Mouse (Mus musculus): ENCODE measurements around the gene Uqcrh.
A peak's percentile ranks its signal among the peaks of the same experiment; 100 is the strongest.

Uqcrh gene

DNA sequence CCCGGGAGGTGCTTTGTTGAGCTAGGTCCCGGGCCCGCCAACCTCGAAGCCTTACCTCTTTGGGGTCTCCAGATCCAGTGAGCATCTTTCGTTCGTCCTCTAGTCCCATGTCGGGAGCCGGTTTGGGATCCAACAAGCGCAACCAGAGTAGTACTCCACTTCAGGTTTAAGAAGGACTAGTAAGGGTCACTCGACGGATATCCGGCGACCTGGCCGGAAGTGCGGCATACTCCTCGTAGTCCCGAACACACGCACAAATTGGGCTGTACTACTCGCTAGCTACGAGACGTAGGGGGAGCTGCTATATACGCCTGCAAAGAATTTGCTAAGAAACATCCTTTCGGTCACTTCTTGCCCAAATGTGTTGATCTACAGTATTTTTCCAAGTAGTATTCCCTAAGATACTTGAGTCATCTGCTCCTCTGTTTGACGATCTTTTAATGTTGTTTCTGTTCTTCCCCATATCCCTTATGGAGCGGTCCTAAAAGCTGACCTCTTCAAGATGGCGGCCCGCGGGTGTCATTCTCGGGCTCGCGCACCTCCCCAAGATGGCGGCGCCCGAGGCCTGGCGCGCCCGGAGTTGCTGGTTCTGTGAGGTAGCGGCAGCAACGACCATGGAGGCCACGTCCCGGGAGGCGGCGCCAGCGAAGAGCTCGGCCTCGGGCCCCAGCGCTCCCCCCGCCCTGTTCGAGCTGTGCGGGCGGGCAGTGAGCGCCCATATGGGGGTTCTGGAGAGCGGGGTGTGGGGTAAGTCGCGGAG lies at the start of gene Uqcrh, which contains the start of gene Lrrc41:
TSS of gene Uqcrh (minus strand) at position 211 of the 760 bp plus-strand sequence.
TSS of gene Lrrc41 (plus strand) at position 409 of the 760 bp plus-strand sequence.
- DNase-seq = peak; percentile 97

DNA sequence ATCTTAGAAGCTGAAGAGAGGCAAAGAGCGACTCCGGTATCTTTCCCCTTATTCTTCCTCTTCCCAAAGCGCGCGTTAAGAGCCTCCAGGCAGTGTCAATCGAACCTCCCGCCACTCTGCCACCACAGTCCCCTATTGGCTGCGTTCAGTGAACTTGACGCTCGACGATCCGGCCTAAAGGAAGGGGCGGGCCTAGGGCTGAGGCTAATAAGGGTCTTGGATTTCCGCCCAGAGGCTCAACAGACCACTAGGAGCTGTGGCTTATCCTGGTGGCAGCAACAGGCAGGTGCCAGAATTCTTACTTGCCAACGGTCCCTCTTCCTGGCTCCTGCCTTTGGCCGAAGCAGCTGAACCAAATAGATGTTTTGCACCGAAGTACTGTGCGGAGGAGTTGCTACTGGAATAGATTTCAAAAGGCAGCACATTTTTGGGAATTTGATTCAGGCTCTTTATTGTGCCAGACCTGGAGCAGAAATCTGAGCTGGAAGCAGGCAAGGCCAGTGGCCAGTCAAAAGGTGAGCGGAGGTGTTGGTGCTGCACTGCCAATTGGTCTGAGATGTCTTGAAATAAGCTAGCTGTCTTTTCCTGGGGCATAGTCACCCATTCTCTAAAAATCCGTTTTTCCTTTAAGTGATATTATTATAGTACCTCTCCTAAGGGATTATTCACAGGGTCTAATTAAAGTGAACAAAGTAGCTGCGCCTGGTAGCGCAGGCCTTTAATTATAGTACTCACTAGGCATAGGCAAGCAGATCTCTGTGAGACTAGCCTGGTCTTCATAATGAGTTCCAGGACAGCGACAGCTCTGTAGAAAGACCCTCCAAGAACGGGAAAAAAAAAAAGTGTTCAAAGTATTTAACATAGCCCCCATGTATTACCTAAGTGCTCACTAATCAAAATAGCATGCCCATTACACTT lies 49.0 kb upstream of the Uqcrh start, which contains the start of the genes Rad54l and Pomgnt1:
TSS of gene Rad54l (minus strand) at position 89 of the 918 bp plus-strand sequence.
TSS of gene Pomgnt1 (plus strand) at position 239 of the 918 bp plus-strand sequence.
- DNase-seq = peak; percentile 93 to 95

DNA sequence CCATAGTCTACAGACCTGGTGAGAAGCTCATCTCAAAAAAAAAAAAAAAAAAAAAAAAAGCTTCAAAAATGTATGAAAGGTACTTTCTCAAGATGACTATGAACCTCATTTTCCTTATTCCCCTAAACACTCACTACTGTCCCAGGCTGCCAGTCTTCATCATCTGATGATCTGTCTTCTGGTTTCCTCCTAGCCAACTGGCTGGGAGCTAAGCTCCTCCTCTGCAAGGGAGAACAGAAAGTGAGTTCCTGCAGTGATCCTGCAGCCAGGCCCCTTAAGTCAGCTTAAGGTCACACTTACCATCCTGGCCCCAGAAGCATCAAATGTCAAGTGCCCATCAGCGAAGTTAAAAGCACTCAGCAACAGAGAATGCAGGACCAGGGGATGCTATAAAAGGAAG lies 47.9 kb upstream of the Uqcrh start:
- DNase-seq = no peak

DNA sequence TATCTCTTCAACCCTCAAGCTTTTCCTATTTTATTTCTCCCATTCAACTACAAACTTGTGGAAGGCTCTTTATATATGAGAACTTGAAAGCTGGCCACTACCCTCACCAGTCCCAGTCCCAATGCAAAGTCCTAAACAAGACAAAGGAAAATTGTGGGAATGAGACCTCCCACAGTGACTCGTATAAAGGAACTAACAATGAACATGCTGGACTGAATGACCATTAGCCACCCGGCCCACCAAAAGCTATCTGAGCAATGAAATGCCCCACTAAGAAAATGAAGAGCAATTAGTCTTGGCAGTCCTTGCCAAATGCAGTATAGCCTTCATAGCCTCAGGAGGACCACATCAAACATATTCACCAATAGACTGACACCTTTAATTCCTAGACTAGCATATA lies 36.6 kb upstream of the Uqcrh start:
- no peak for DNase-seq

DNA sequence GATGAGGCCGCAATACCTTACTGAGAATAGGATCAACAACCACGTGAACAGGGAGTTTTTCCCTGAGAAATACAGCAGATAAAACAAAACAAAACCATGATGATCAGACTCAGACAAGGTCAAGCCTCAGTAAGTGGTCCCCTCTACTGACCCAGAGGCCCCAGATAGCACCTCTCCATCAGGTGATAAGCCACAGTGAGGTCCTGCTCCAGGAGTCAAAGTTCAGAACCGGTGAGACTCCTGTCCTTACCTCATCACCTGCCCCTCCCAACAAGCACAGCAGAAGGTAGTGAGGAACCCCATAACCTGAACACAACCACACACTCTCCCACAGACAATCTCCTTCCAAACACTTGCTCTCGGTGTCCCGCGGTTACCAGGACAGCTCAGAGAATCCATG lies 35.8 kb upstream of the Uqcrh start:
- no peak for DNase-seq

DNA sequence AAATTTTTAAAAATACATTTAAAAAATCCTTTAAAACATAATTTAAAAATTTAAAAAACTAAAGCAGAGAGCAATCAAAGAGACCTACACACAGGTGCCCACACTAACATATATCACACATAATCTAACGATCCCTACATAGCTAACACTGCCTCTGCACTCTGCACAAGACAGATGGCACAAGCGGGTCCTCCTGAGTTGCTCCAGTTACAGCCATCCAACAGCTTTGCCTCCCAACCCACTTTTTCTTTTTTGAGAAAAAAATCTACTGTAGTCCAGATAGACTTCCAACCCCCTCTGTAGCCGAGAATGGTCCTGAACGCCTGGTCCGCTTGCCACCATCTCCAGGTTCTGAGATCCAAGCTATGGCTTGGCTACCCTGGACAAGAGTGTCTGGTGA lies 30.4 kb upstream of the Uqcrh start:
- no peak for DNase-seq

DNA sequence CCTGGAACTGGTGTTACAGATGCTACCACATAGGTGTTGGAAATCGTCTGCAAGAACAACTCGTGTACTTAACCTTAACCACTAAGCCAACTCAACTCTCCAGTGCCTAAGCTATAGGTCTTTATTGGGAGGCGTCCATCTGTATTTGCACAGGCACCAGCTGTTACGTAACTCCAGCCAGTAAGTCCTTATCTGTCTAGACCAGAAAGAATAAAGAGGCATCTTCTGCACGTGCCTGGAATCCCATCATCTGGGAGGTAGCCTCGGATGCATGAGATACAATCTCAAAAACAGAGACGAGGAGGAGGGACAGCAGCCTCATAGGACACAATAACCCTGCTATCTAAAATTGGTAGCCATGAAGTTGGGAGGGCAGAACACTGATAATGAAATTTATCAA lies 26.1 kb upstream of the Uqcrh start:
- DNase-seq = no peak

DNA sequence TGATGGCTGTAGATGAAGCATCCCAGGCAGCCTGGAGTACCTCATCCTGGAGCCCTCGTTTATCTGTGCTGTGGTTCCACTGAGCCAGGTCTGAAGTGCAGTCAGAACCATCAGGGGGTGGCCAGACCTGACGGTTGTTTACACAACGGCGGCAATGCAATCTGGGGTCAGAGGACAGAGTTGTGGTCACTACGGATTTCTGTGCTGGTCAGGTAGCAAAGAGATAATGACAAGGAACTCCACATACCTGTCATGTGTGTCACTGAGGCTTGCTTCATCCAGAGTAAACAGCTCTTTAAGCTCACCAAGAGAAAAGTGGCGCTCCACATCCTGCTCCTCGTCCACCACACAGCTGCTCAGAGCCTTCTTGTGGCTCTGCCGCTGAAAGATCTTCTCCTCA lies 22.3 kb upstream of the Uqcrh start:
- DNase-seq = no peak

DNA sequence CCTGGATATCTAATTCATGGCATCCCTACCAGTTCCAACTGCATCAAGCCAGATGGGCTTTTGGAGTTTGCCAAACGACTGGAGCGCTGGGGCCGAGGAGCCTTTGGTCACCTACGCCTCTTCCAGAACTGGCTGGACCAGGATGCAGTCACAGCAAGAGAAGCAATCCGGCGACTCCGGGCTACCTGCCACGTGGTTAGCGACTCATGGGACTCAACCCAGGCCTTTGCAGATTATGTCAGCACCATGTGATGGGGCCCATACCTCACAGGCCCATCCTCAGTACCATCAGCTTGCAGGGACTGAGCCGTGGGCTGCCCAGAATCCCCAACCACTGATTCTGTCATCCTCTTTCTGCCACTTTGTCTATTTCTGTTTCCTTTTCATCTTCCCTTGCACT lies 21.4 kb upstream of the Uqcrh start:
- no peak for DNase-seq

DNA sequence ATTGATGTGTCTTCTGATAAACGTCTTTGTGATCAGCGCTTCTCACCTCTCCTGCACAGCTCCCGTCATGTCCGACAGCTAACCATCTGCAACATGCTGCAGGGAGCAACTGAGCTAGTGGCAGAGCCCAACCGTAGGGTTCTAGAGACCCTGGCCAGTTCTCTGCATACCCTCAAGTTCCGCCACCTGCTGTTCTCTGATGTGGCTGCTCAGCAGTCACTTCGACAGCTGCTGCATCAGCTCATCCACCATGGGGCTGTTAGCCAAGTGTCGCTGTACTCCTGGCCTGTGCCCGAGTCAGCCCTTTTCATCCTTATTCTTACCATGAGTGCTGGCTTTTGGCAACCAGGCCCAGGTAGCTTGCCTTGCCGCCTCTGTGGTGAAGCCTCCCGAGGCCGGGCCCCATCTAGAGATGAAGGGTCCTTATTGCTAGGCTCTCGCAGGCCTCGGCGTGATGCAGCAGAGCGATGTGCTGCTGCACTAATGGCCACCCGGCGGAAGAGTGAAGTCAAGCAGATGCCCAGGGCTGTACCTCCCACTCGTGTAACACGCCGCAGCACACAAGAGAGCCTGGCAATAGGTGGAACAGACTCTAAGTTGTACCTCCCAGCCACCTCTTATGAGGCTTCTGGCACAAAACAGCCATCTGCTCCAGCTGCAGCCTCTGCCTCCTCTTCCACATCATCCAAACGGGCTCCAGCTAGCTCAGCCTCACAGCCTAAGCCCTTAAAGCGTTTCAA lies 13.8 kb upstream of the Uqcrh start:
- peak; percentile 68 to 79 for DNase-seq

DNA sequence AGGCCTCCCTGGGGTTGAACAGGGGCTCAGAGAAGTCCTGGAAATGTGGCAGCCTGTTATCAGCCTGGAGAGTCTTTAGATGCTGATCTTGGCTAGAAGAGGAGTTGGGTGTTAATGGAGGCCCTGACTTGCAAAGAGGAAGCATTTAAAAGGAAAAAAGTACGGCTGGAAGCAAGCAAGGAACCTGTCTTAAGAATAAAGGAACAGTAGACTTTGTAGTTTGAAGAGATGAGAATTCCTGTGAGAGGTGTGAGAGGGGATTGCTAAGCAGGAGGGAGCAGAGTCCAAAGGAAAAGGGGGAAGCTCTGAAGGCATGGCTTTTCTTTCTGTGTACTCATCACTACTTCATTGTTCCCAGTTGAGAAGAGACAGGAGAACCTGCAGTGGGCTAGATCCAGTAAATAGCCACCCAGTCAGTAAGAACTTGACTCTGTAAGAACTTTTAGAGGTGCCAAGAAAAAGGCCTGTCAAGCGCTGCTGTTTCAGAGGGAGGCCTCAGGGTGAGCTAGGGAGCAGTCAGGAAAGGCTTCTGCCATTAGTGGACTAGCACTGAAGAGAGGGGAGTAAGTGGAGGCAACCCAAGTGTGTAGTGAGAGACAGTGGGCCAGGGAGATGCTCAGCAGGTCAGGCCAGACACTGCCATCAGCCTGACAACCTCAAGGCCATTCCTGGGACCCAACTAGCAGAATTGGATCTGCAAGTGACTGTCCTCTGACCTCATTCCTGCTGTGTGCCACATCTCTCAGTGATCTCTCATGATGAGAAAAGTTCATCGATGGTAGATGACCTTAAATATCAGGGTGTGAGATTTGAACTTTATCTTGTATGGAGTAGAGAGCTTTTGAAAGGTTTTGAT lies 2.6 kb upstream of the Uqcrh start:
- DNase-seq = peak in 1 of 2 experiments; percentile 13

DNA sequence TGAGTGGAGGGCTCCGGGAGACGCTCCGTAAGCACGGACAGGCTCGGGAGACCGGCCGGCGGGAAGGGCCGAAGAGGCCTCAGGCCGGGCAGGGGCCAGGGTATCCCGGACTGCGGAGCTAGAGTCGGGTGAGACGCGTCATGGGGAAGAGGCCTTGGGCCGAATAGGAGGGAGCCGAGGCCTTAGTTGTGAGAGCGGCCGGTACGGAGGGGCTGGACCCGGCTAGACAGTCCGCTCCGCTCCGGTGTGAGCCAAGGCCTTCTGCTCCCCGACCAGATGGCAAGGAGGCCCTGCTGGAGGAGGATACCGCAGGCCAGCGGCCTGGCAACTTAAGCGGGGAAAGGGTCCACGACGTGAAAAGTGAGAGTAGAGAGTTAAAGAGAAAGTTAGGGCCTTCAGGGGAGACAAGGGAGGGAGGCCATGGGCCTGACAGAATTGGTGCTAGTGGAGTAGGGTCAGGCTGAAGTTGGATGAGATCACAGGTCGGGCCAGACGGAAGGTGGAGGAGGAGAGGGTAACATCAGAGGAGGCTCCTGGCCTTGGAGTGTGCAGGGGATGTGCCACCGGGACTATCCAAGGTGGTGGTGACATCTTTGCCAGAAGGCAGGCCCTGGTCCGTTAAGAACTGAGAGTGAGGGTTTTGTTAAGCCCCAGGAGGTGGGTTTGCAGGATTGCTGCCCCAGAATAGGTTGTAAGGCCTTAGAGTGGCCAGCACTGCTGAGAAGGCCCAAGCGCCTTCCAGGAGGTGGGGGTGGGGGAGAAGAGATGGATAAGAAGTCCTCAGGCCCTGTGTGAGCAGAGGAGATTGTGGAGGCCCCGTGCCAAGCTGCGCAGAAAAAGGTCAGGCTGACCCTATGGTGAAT lies 1.7 kb upstream of the Uqcrh start:
- DNase-seq = peak; percentile 71 to 72

DNA sequence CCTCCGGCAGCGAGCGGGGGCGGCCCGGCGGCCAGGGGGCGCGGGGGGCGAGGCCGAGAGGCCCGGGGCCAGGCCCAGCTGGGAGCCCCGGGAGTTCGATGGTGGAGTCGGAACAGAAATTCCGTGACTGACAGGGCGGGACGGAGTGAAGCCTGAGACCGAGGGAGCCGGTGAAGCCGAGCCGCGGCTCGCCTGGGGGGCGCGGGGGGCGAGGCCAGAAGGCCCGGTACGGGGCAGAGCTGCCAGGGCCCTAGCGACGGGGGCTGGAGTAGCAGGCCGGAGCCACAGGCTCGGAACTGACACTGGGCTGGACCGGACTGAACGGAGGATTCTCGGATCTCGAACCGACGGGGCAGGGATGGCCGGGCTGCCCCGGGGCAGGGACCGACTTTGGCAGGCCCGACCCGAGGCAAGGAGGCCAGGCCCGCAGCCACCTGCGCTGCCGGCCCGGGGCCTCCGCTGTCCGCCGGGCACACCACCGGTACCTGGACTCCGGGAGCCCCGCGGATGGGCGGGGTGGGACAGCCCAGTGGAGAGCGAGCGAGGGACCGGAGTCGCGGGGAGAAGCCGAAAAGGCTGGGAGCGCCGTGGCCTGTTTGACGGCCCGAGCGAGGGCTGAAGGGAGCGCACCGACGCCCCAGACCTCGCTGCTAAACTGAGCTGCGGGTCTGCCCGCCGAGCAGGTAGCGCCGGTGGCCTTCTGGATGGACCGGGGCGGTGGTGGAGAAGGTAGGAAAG lies 929 bp upstream of the Uqcrh start:
- DNase-seq = peak; percentile 88

DNA sequence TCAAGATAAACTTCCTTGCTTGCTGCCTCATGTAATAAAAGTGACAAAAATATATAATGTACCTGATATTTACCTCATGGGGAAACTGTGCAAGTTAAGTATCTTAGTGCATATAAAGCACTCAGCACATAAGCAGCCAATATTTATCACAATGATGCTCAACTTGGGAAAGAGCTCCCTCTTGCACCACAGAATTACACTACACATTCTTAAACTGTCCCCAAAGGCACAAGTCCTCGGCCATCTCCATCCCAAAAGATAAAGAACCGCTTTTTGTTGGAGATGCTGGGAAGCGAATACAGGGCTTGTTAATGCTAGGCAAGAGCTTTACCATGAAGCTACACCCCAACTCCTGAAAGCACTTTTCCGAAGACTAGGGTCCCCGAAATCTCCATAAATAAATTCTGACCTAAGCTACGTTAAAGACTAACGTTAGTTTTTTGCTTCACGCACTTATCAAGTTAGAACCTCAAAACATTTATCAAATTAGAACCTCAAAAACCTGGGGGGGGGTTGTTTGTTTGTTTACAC lies 661 bp downstream of the Uqcrh start:
- DNase-seq = peak in 1 of 2 experiments; percentile 26

DNA sequence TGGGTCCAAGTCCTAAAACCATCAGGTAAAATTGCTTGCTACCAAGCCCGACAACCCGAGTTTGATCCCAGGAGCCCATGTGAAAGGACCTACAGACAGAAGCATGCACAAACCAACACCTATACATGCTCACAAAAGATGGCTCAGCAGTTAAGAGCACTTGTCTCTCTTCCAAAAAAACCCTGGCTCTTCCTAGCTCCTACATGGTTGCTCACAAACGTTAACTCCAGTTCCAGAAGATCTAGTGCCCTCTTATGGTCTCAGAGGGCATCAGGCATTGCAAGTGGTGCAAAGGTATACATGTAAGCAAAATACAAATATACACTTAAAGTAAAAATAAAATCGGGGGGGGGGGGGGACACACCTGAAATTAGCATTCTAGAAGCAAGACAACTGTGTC lies 1.7 kb downstream of the Uqcrh start:
- DNase-seq = peak in 1 of 2 experiments; percentile 31

DNA sequence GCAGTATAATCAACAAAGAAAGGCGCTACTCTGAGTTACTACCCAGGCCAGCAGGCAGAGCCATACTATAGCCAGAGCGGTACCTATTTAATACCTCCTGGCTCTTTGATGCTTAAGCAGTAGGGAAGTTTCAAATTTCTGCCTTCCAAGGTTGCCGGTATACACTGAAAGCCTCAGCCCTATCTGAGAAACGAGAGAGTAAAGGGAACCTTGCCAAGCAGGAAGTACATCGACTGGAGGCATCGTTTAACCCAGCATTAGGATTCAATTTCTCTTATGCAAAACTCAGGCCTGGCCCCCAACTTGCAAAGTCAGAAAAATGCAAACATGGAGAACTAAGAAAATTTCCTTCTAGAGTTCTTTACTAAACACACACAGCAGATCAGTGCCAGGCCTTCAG lies 4.8 kb downstream of the Uqcrh start:
- no peak for DNase-seq

DNA sequence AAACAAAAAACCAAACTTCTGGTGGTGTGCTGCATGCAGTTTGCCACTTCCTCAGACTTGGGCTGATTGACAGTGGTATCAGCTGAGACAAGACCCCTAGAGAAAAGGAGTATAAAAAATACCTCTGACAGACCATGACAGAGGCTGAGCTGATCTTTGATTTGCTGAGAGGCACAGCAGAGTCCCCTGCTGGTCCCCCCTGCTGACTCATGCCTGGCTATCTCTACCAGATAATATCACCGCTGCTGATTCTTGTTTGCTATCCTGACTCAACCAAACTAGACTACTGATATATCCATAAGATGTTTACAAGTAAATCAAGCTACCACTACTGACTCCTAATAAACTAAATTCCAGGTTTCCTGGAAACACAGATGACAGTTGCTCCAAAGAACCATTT lies 11.0 kb downstream of the Uqcrh start:
- DNase-seq = no peak

DNA sequence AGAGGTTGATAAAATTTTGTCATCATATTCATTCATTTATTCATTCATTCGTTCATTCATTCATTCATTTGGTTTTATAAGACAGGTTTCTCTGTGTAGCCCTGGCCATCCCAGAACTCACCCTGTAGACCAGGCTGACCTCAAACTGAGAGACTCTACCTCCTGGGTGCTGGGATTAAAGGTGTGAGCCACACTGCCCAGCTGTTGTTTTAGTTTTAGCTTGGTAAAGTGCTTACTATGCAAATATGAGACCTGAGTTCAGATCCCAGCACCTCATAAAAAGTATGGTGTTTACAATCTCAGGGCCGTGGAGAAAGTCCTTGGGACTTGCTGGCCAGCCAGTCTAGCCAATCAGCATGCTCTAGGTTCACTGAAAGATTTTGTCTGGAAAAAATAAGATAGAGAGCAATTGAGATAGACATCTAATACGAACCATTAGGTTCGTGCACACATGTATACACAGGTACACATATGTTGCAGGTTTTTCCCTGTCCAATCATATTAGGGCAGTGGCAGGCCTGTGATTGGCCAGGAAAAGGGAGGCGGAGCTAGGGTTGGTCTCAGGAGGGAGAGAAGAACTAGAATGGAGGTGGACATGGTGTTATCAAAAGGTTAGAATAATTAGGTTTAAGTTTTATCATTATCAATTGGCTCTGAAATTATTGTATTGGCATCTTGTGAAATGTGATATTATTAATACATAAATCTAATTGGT lies 15.7 kb downstream of the Uqcrh start:
- DNase-seq = no peak

DNA sequence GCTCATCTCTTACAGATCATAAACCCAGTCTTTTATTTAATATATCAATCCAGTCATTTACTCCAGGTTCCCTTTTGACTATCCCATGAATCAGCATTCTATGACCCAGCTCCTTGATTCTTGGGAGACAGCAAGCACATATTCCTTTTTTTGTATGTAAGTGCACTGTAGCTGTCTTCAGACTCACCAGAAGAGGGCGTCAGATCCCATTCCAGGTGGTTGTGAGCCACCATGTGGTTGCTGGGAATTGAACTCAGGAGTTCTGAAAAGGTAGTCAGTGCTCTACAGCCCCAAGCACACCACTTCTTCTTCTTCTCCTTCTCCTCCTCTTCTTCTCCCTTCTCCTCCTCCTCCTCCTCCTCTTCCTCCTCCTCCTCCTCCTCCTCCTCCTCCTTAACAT lies 17.3 kb downstream of the Uqcrh start:
- no peak for DNase-seq

Data from cerebellum, postnatal 10 days (tissue).